Mouse (Mus musculus): Measurements from ENCODE around the gene H2-D1.

GRCm38 (mm10) chr17:35255704-35256103 lies 6.8 kb upstream of the H2-D1 start:
- TF ChIP-seq POLR2A (IDR thresholded peaks at IDR 0.05; ENCODE audit: insufficient read length, low read depth) (no peak), MAX (IDR thresholded peaks at IDR 0.05; ENCODE audit: low read depth) (no peak), E2F4 (IDR thresholded peaks at IDR 0.05; ENCODE audit: insufficient read depth) (no peak), MYOG (IDR thresholded peaks at IDR 0.05; ENCODE audit: control insufficient read depth in 1 of 3, insufficient read depth in 1 of 3, insufficient read length in 2 of 3, low read depth in 2 of 3) (no peak), POLR2AphosphoS2 (IDR thresholded peaks at IDR 0.05; ENCODE audit: insufficient read length, low read depth) (no peak), CEBPB (IDR thresholded peaks at IDR 0.05; ENCODE audit: insufficient read depth, poor library complexity, severe bottlenecking) (no peak), TCF12 (IDR thresholded peaks at IDR 0.05; ENCODE audit: insufficient read depth, poor library complexity, severe bottlenecking) (no peak), USF1 (IDR thresholded peaks at IDR 0.05; ENCODE audit: low read depth) (no peak), MYOD1 (IDR thresholded peaks at IDR 0.05; ENCODE audit: control insufficient read depth in 1 of 3, insufficient read length in 2 of 3, low read depth in 2 of 3) (no peak), TCF3 (IDR thresholded peaks at IDR 0.05; ENCODE audit: insufficient read length, low read depth) (no peak), SRF (IDR thresholded peaks at IDR 0.05; ENCODE audit: control insufficient read depth, insufficient read length, low read depth) (no peak), REST (IDR thresholded peaks at IDR 0.05; ENCODE audit: insufficient read depth, insufficient read length) (no peak)

Measured in myocyte (in vitro differentiated cells).